Mouse (Mus musculus): Measurements from ENCODE around the gene Pim3. TPM values are rescaled to one million over a fixed set of nuclear protein-coding genes. Genes with fewer than 3 reads are reported as not detected.

Gene Pim3
- total and polyA plus RNA-seq, 3 experiments: 33.6 to 41.6 TPM; not detected in 1

DNA sequence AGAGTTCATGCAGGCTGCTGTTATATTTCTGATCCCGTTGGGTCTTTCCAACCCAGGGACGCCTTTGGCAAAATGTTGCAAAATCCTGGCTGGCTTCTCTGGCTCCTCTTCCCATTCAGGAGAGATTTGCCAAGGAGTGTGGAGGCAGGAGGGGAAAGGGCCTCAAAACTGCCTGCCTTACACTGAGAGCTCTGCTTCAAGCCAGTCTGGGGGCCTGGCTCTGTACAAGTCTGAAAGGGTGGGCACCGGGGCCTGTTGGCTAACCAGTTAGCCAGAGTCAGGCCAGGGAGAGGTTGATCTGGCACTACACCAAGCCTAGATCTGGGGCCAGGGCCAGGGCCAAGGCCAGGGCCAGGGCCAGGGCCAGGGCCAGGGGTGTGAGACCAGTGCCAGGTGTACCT is 3.8 kb upstream of the Pim3 start:
- Histone ChIP-seq H3K36me3 (ENCODE audit: control insufficient read depth in 1 of 2, insufficient read depth in 2 of 2, low read length in 2 of 2) (peaks cover 0 to 4% of the 10 kb centered on the region in 2 experiments; a peak in 2 of 4 replicates), H3K9me3 (replicated peaks; ENCODE audit: insufficient read depth, low read length) (no peaks in the 10 kb centered on the region), H3K4me1 (ENCODE audit: control insufficient read depth in 1 of 2, insufficient read depth in 2 of 2, low read length in 2 of 2) (peaks cover 0 to 5% of the 10 kb centered on the region in 2 experiments; a peak in 2 of 4 replicates), H3K9ac (ENCODE audit: control insufficient read depth, low read depth, low read length, poor library complexity, severe bottlenecking) (no peak overlapping the region), H3K79me2 (ENCODE audit: control insufficient read depth, insufficient read depth, low read length, poor library complexity) (peaks cover 8% of the 10 kb centered on the region), H3K27me3 (ENCODE audit: control insufficient read depth in 1 of 2, insufficient read depth in 2 of 2, low read length in 2 of 2) (peaks cover 0 to 7% of the 10 kb centered on the region in 2 experiments; a peak in 2 of 4 replicates), H3K4me3 (ENCODE audit: control insufficient read depth in 1 of 2, insufficient read depth in 1 of 2, low read depth in 2 of 2, low read length in 2 of 2) (no peak overlapping the region), H3K27ac (ENCODE audit: control insufficient read depth, low read depth, low read length) (no peak overlapping the region)
- TF ChIP-seq ZNF384 (IDR thresholded peaks at IDR 0.05; ENCODE audit: low read depth, low read length): no peak
- TF ChIP-seq POLR2AphosphoS2 (IDR thresholded peaks at IDR 0.05; ENCODE audit: low read length): no peak
- no peak for TF ChIP-seq GATA1 (IDR thresholded peaks at IDR 0.05; ENCODE audit: low read depth, low read length)
- TF ChIP-seq POLR2A (IDR thresholded peaks at IDR 0.05; ENCODE audit: control insufficient read depth in 1 of 2, insufficient read depth in 1 of 2, low read depth in 1 of 2, low read length in 2 of 2, poor library complexity in 1 of 2): no peak
- no peak for TF ChIP-seq TCF12 (IDR thresholded peaks at IDR 0.05; ENCODE audit: low read depth, low read length)
- TF ChIP-seq BHLHE40 (IDR thresholded peaks at IDR 0.05; ENCODE audit: borderline replicate concordance, low read depth, low read length): no peak
- no peak for TF ChIP-seq MAFK (IDR thresholded peaks at IDR 0.05; ENCODE audit: borderline replicate concordance, low read depth, low read length)
- no peak for TF ChIP-seq RAD21 (IDR thresholded peaks at IDR 0.05; ENCODE audit: low read depth, low read length)
- TF ChIP-seq E2F4 (IDR thresholded peaks at IDR 0.05; ENCODE audit: borderline replicate concordance, low read depth, low read length): no peak
- no peak for TF ChIP-seq MXI1 (IDR thresholded peaks at IDR 0.05; ENCODE audit: low read depth, low read length)
- no peak for TF ChIP-seq KAT2A (conservative IDR thresholded peaks at IDR 0.05; ENCODE audit: low read depth, low read length)
- TF ChIP-seq MEF2A (IDR thresholded peaks at IDR 0.05; ENCODE audit: extremely low read depth, insufficient replicate concordance, low read depth, low read length, poor library complexity, severe bottlenecking): no peak
- TF ChIP-seq JUND (IDR thresholded peaks at IDR 0.05; ENCODE audit: low read depth, low read length): no peak
- TF ChIP-seq USF2 (IDR thresholded peaks at IDR 0.05; ENCODE audit: borderline replicate concordance in 1 of 2, insufficient read depth in 1 of 2, low read depth in 1 of 2, low read length in 2 of 2): no peak
- TF ChIP-seq MYC (IDR thresholded peaks at IDR 0.05; ENCODE audit: low read depth, low read length): no peak
- TF ChIP-seq ZKSCAN1 (IDR thresholded peaks at IDR 0.05; ENCODE audit: low read depth, low read length): no peak
- TF ChIP-seq USF1 (IDR thresholded peaks at IDR 0.05; ENCODE audit: low read depth, low read length): no peak
- no peak for DNase-seq (ENCODE audit: low read depth, low spot score)

DNA sequence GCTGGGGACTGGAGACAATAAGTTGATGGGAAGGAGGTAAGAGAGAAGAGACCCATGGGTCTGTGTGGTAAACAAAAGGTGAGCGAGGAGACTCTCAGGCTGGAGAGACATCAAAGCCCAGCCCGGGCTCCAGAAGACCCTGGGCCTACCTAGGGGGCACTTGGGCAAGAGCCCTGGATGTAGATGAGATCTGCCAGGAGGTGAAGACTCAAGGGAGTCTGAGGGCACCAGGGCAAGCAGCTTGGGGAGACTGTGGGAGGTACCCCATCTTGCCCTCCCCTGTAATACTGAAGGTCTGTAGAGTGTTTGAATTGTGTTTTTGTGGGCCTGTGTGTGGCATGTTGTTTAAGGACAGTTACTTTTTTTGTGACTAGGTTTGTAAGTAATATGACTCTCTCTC is 3.3 kb upstream of the Pim3 start:
- Histone ChIP-seq H3K27ac (ENCODE audit: control insufficient read depth, low read depth, low read length) (no peak overlapping the region), H3K4me1 (ENCODE audit: control insufficient read depth in 1 of 2, insufficient read depth in 2 of 2, low read length in 2 of 2) (peaks cover 0 to 5% of the 10 kb centered on the region in 2 experiments; a peak in 2 of 4 replicates), H3K27me3 (ENCODE audit: control insufficient read depth in 1 of 2, insufficient read depth in 2 of 2, low read length in 2 of 2) (peaks cover 0 to 2% of the 10 kb centered on the region in 2 experiments; a peak in 1 of 4 replicates), H3K9ac (ENCODE audit: control insufficient read depth, low read depth, low read length, poor library complexity, severe bottlenecking) (no peak overlapping the region), H3K36me3 (ENCODE audit: control insufficient read depth in 1 of 2, insufficient read depth in 2 of 2, low read length in 2 of 2) (peaks cover 0 to 4% of the 10 kb centered on the region in 2 experiments; a peak in 2 of 4 replicates), H3K4me3 (ENCODE audit: control insufficient read depth in 1 of 2, insufficient read depth in 1 of 2, low read depth in 2 of 2, low read length in 2 of 2) (no peak overlapping the region), H3K9me3 (replicated peaks; ENCODE audit: insufficient read depth, low read length) (no peaks in the 10 kb centered on the region), H3K79me2 (ENCODE audit: control insufficient read depth, insufficient read depth, low read length, poor library complexity) (peaks cover 12% of the 10 kb centered on the region)
- DNase-seq (ENCODE audit: low read depth, low spot score): no peak
- TF ChIP-seq ZMIZ1 (IDR thresholded peaks at IDR 0.05; ENCODE audit: low read depth, low read length) (no peak), MEF2A (IDR thresholded peaks at IDR 0.05; ENCODE audit: extremely low read depth, insufficient replicate concordance, low read depth, low read length, poor library complexity, severe bottlenecking) (no peak)

All from MEL (cell line).